Mouse (Mus musculus): Measurements from ENCODE around the gene Olfr982.

The Olfr982 gene

DNA sequence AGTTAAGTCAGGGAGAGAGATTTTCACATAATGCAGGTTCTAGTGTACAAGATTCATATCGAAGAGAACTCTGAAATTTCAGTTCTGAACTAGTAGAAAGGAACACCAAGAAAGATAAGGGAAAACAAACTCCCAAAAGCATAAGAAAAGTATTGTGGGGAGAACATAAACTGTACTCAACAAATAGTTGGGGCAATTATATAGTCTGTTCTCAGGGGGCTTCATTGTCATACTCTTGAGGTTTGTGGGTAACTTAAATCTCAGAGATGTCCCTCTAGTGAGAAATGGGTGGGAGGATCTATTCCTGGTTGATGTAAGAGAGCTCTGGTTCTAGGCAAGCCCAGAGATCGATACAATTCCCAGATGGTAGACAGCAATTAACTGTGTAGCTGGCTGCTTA lies at the start of gene Olfr982:
Gene Olfr982, plus strand, starts transcription at position 301 of the 400 bp plus-strand sequence.
- no peak for DNase-seq

DNA sequence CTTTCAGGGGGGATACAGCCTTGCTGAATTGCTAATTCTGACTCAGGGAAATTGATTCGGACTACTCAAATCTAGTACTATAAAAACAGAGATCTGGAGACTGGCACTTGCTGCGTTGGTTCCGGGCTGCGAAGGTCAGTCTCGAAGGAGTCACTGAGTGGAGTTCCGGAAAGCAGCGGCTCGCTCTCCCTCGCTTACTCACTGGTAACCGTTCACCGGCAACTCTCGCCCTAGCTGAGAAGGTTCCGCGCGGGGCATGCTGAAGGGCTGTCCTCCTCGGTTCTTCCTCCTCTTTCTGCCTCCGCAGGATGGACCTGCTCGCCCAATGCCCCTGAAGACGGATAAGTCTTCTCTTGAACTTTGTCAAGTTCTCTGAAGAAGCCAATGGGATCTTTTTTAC lies 23.5 kb upstream of the Olfr982 start:
- DNase-seq = no peak

DNA sequence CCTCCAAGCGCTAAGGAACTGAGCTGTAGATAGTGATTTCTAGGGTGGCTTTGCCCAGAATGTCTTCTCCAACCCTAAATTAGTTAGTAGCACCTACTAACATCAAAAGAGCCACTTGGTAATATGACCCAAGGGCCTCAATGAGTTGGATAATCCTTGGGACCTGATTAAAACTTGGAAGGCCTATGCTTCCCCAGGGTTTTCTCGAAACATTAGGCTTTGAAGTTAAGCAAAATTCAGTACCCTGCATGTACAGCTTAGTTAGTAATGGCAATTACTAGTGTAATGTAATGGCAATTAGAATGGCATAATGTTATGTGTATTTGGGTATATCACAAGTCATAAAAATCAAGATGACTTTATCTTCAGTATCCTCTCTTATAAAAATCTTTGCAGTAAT lies 19.9 kb downstream of the Olfr982 start, which contains the start of gene Olfr983:
Gene Olfr983, minus strand, starts transcription at position 101 of the 400 bp plus-strand sequence.
- DNase-seq = no peak

DNA sequence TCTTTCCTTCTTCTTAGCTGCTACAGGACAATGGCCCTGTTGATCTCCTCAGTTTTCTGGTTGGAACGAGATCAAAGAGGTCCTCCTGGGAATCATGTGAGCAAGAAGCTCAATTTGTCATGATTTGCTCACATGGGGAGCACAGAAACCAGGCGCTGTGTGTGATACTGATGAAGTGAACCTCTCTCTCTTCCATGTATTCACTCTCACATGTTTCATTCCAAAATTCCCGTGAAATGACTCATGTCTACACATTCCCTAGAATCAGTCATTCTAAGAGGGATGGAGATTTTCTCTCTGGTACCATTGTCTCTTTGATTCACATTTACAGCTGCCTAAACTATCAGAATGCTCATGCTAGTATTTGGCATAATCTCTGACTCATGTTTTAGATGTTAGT lies 21.1 kb downstream of the Olfr982 start:
- no peak for DNase-seq

DNA sequence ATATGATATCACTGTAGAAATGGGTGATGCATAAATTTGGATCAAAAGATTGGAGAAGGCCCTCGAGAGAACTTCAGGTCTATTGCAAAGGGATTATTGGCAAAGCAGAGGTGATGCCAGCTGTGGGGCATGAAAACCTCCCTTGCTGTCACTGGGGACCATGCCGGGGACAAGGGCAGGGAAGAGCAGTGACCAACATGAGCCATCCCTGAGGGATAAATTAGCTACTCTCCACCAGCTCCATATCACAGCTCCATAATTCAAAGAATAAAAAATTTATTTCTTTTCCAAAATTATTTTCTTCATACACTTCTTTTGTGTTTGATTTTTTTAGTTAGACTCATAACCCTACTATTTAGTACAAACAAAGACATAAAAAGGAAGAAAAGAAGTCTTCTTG lies 40.5 kb downstream of the Olfr982 start, which contains the start of gene Olfr984:
Gene Olfr984, minus strand, starts transcription at position 101 of the 400 bp plus-strand sequence.
- DNase-seq = no peak

DNA sequence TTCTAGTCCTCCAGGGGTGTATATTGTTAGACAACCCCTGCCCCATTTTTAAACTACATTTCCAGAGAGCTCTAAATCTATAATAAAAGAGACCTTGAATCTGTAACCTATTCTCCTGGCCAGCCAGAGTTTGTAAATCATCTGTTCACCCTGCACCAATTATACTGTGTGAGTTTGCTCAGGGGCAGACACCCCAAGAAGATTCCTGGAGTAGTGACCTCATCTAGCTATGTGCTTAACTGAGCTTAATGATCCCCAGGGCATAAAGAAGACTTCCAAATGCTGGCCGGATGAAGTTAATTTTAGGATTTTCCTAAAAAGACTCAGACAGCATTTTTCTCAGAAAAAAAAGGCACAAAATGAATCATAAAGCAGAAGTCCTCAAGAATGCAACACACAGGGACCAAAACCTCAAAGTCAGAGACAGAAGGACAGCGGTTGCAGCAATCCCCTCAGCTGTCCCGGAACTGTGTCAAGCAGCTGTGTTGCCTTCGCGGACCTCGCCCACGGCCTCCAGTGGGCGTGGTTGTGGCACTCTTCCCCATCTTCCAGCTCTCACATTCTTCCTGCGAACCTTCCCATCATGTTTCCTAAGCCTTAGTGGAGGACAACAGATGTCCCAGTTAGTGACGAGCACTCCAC lies 43.1 kb downstream of the Olfr982 start:
- DNase-seq = no peak

DNA sequence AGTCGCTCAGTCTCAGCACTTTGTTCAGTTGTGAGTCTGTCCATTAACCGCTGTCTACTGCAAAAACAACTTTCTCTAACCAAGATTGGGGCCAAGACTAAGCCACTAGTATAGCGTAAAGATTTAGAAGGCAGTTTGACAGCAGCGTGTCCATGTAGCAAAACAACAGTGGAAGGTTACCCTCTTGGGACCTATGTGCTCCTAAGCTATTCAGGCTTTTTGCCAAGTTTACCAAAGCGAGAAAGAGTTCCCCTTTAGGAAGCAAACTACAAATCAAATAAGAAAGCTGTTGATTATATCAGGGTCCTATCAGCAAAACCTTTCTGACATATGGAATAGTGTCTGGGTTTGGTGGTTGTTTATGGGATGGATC lies 43.6 kb downstream of the Olfr982 start:
- DNase-seq = no peak
